Mouse (Mus musculus): ENCODE results near the gene Ocrl.

DNA sequence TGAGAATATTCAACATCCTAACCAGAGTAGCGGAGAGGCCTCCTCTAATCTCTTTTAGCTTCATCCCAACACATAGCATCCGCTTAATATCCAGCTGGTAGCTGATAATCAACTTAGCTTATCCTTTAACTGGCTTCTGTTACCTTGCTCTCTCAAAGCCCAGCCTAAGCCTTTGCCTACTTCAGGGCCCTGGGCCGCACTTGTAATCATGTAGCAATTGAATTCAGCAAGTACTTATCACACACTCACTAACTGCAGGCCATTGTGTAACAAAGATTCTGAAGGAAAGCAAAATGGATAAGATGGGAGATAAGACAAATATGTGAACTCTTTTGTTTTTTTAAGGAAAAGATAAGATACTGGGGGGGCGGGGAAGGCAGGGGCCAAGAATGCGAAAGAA, 64.9 kb downstream of the Ocrl start:
- TF ChIP-seq POLR2A (IDR thresholded peaks at IDR 0.05; ENCODE audit: insufficient read length, low read depth) (no peak), E2F4 (IDR thresholded peaks at IDR 0.05; ENCODE audit: insufficient read depth) (no peak), MYOG (IDR thresholded peaks at IDR 0.05; ENCODE audit: control insufficient read depth in 1 of 3, insufficient read depth in 1 of 3, insufficient read length in 2 of 3, low read depth in 2 of 3) (no peak), POLR2AphosphoS2 (IDR thresholded peaks at IDR 0.05; ENCODE audit: insufficient read length, low read depth) (no peak), MYOD1 (IDR thresholded peaks at IDR 0.05; ENCODE audit: control insufficient read depth in 1 of 3, insufficient read length in 2 of 3, low read depth in 2 of 3) (no peak), TCF3 (IDR thresholded peaks at IDR 0.05; ENCODE audit: insufficient read length, low read depth) (no peak), USF1 (IDR thresholded peaks at IDR 0.05; ENCODE audit: low read depth) (no peak), SRF (IDR thresholded peaks at IDR 0.05; ENCODE audit: control insufficient read depth, insufficient read length, low read depth) (no peak)
